Mouse (Mus musculus): ENCODE measurements at regions not wholly inside any gene's neighbourhood (a gene's known extent, or its start where the extent isn't known, plus 50 kb on each side); places are given as distances from the start of the nearest gene placed in this dataset.

- peaks cover 67% of the 10 kb centered on the region for H3K9me3 ChIP-seq (ENCODE audit: control insufficient read depth, low read length)
- TF ChIP-seq TAL1 (IDR thresholded peaks at IDR 0.05; ENCODE audit: low read length) (no peak), GATA1 (IDR thresholded peaks at IDR 0.05; ENCODE audit: low read length) (no peak)
Observed at GRCm38 (mm10) chr5:125920965-125921364, 389.4 kb downstream of the Tmem132b start.

GRCm38 (mm10) chr5:125925856-125926497 lies 394.4 kb downstream of the Tmem132b start:
- no peaks in the 10 kb centered on the region for H3K27me3 ChIP-seq (ENCODE audit: control insufficient read depth)
- peaks cover 51% of the 10 kb centered on the region for H3K9me3 ChIP-seq (ENCODE audit: control insufficient read depth, low read length)

More at GRCm38 (mm10) chr5:125920965-125921364, 389.4 kb downstream of the Tmem132b start:
- Histone ChIP-seq H3K4me1 (ENCODE audit: control insufficient read depth) (no peaks in the 10 kb centered on the region), H3K4me3 (replicated peaks) (no peak overlapping the region), H3K36me3 (ENCODE audit: control insufficient read depth) (no peaks in the 10 kb centered on the region), H3K27me3 (ENCODE audit: control insufficient read depth) (no peaks in the 10 kb centered on the region)

GRCm38 (mm10) chr5:125931502-125931901 lies 399.9 kb downstream of the Tmem132b start:
- Histone ChIP-seq H3K4me3 (replicated peaks) (no peak overlapping the region), H3K9me3 (ENCODE audit: control insufficient read depth, low read length) (peaks cover 49% of the 10 kb centered on the region), H3K36me3 (ENCODE audit: control insufficient read depth) (no peaks in the 10 kb centered on the region), H3K27me3 (ENCODE audit: control insufficient read depth) (no peaks in the 10 kb centered on the region), H3K4me1 (ENCODE audit: control insufficient read depth) (no peaks in the 10 kb centered on the region)
- no peak for TF ChIP-seq GATA1 (IDR thresholded peaks at IDR 0.05; ENCODE audit: low read length)
- no peak for TF ChIP-seq TAL1 (IDR thresholded peaks at IDR 0.05; ENCODE audit: low read length)

More at GRCm38 (mm10) chr5:125925856-125926497, 394.4 kb downstream of the Tmem132b start:
- TF ChIP-seq TAL1 (IDR thresholded peaks at IDR 0.05; ENCODE audit: low read length) (no peak), GATA1 (IDR thresholded peaks at IDR 0.05; ENCODE audit: low read length) (no peak)
- Histone ChIP-seq H3K4me1 (ENCODE audit: control insufficient read depth) (no peaks in the 10 kb centered on the region), H3K4me3 (replicated peaks) (no peak overlapping the region), H3K36me3 (ENCODE audit: control insufficient read depth) (no peaks in the 10 kb centered on the region)

- Histone ChIP-seq H3K9me3 (ENCODE audit: control insufficient read depth, low read length) (peaks cover 48% of the 10 kb centered on the region), H3K27me3 (ENCODE audit: control insufficient read depth) (no peaks in the 10 kb centered on the region), H3K36me3 (ENCODE audit: control insufficient read depth) (no peaks in the 10 kb centered on the region), H3K4me1 (ENCODE audit: control insufficient read depth) (no peaks in the 10 kb centered on the region), H3K4me3 (replicated peaks) (no peak overlapping the region)
- TF ChIP-seq TAL1 (IDR thresholded peaks at IDR 0.05; ENCODE audit: low read length), result no peak
- no peak for TF ChIP-seq GATA1 (IDR thresholded peaks at IDR 0.05; ENCODE audit: low read length)
Observed at GRCm38 (mm10) chr5:125939416-125939815, 407.8 kb downstream of the Tmem132b start.

- Histone ChIP-seq H3K36me3 (ENCODE audit: control insufficient read depth) (no peaks in the 10 kb centered on the region), H3K27me3 (ENCODE audit: control insufficient read depth) (no peaks in the 10 kb centered on the region), H3K9me3 (ENCODE audit: control insufficient read depth, low read length) (peaks cover 59% of the 10 kb centered on the region), H3K4me3 (replicated peaks) (no peak overlapping the region), H3K4me1 (ENCODE audit: control insufficient read depth) (no peaks in the 10 kb centered on the region)
- TF ChIP-seq TAL1 (IDR thresholded peaks at IDR 0.05; ENCODE audit: low read length), result no peak
- TF ChIP-seq GATA1 (IDR thresholded peaks at IDR 0.05; ENCODE audit: low read length), result no peak
Observed at GRCm38 (mm10) chr5:125946729-125947128, 415.2 kb downstream of the Tmem132b start.

GRCm38 (mm10) chr5:125951641-125952040 lies 420.1 kb downstream of the Tmem132b start:
- H3K4me1 ChIP-seq (ENCODE audit: control insufficient read depth), result no peaks in the 10 kb centered on the region
- H3K27me3 ChIP-seq (ENCODE audit: control insufficient read depth), result no peaks in the 10 kb centered on the region
- H3K36me3 ChIP-seq (ENCODE audit: control insufficient read depth), result no peaks in the 10 kb centered on the region
- H3K4me3 ChIP-seq (replicated peaks), result no peak overlapping the region
- peaks cover 54% of the 10 kb centered on the region for H3K9me3 ChIP-seq (ENCODE audit: control insufficient read depth, low read length)
- no peak for TF ChIP-seq TAL1 (IDR thresholded peaks at IDR 0.05; ENCODE audit: low read length)
- no peak for TF ChIP-seq GATA1 (IDR thresholded peaks at IDR 0.05; ENCODE audit: low read length)

GRCm38 (mm10) chr5:125964039-125964438 lies 432.5 kb downstream of the Tmem132b start:
- Histone ChIP-seq H3K27me3 (ENCODE audit: control insufficient read depth) (no peaks in the 10 kb centered on the region), H3K36me3 (ENCODE audit: control insufficient read depth) (no peaks in the 10 kb centered on the region), H3K4me3 (replicated peaks) (no peak overlapping the region), H3K4me1 (ENCODE audit: control insufficient read depth) (no peaks in the 10 kb centered on the region), H3K9me3 (ENCODE audit: control insufficient read depth, low read length) (peaks cover 58% of the 10 kb centered on the region)
- TF ChIP-seq GATA1 (IDR thresholded peaks at IDR 0.05; ENCODE audit: low read length), result no peak
- no peak for TF ChIP-seq TAL1 (IDR thresholded peaks at IDR 0.05; ENCODE audit: low read length)

GRCm38 (mm10) chr5:125968151-125968550 lies 436.6 kb downstream of the Tmem132b start:
- peaks cover 78% of the 10 kb centered on the region for H3K9me3 ChIP-seq (ENCODE audit: control insufficient read depth, low read length)
- no peaks in the 10 kb centered on the region for H3K36me3 ChIP-seq (ENCODE audit: control insufficient read depth)
- TF ChIP-seq TAL1 (IDR thresholded peaks at IDR 0.05; ENCODE audit: low read length), result no peak
- TF ChIP-seq GATA1 (IDR thresholded peaks at IDR 0.05; ENCODE audit: low read length), result no peak
- no peaks in the 10 kb centered on the region for H3K4me1 ChIP-seq (ENCODE audit: control insufficient read depth)
- H3K4me3 ChIP-seq (replicated peaks), result no peak overlapping the region
- no peaks in the 10 kb centered on the region for H3K27me3 ChIP-seq (ENCODE audit: control insufficient read depth)

- no peak overlapping the region for H3K4me3 ChIP-seq (replicated peaks)
- peaks cover 70% of the 10 kb centered on the region for H3K9me3 ChIP-seq (ENCODE audit: control insufficient read depth, low read length)
- no peaks in the 10 kb centered on the region for H3K36me3 ChIP-seq (ENCODE audit: control insufficient read depth)
- no peaks in the 10 kb centered on the region for H3K4me1 ChIP-seq (ENCODE audit: control insufficient read depth)
- TF ChIP-seq TAL1 (IDR thresholded peaks at IDR 0.05; ENCODE audit: low read length) (no peak), GATA1 (IDR thresholded peaks at IDR 0.05; ENCODE audit: low read length) (no peak)
- no peaks in the 10 kb centered on the region for H3K27me3 ChIP-seq (ENCODE audit: control insufficient read depth)
Observed at GRCm38 (mm10) chr5:125974035-125974434, 442.5 kb downstream of the Tmem132b start.

- TF ChIP-seq GATA1 (IDR thresholded peaks at IDR 0.05; ENCODE audit: low read length) (no peak), TAL1 (IDR thresholded peaks at IDR 0.05; ENCODE audit: low read length) (no peak)
- no peaks in the 10 kb centered on the region for H3K27me3 ChIP-seq (ENCODE audit: control insufficient read depth)
Observed at GRCm38 (mm10) chr5:125979801-125980200, 448.2 kb downstream of the Tmem132b start.

More at GRCm38 (mm10) chr5:125979801-125980200, 448.2 kb downstream of the Tmem132b start:
- H3K36me3 ChIP-seq (ENCODE audit: control insufficient read depth), result no peaks in the 10 kb centered on the region
- H3K9me3 ChIP-seq (ENCODE audit: control insufficient read depth, low read length), result peaks cover 76% of the 10 kb centered on the region
- H3K4me1 ChIP-seq (ENCODE audit: control insufficient read depth), result no peaks in the 10 kb centered on the region
- no peak overlapping the region for H3K4me3 ChIP-seq (replicated peaks)
